Mouse (Mus musculus) megakaryocyte, embryonic 14.5 days (primary cell): Measurements from ENCODE around the gene Rab37. TPM values are rescaled to one million over a fixed set of nuclear protein-coding genes. Genes with fewer than 3 reads are reported as not detected.

Experiments
- H3K27me3 ChIP-seq: replicated peaks from 2 replicates; pipeline ENCODE3; 2012; ENCODE audit warnings: inconsistent platforms
- H3K36me3 ChIP-seq: replicated peaks from 2 replicates; pipeline ENCODE3; 2012; ENCODE audit warnings: low read length, inconsistent platforms, mixed read lengths
- H3K4me1 ChIP-seq: 2 replicates; pipeline ENCODE4 v1.6.1; 2012; ENCODE audit warnings: inconsistent platforms
- H3K4me3 ChIP-seq: replicated peaks from 2 replicates; pipeline ENCODE3; 2012; ENCODE audit warnings: moderate library complexity, mild to moderate bottlenecking, inconsistent platforms
- H3K9me3 ChIP-seq: 2 replicates; pipeline ENCODE4 v1.6.1; 2012; ENCODE audit warnings: inconsistent platforms
- FLI1 ChIP-seq: IDR thresholded peaks from 2 replicates; pipeline ENCODE4 v1.6.1; 2012; ENCODE audit warnings: low read length, inconsistent platforms, mixed read lengths
- GATA1 ChIP-seq: IDR thresholded peaks from 3 replicates; pipeline ENCODE4 v1.6.1; 2012; ENCODE audit warnings: mixed read lengths, low read length, inconsistent platforms, borderline replicate concordance
- polyA plus RNA-seq: library from polyadenylated mRNA; stranded (reverse); fragments of >175 nt; gene quantifications from 2 replicates; pipeline ENCODE4 v1.2.3, GENCODE M21; 2012; ENCODE audit warnings: low replicate concordance; ENCODE audit not compliant: insufficient read depth

Gene Rab37
- polyA plus RNA-seq, 1 experiment, result 19.8 TPM

GRCm38 (mm10) chr11:115208126-115208525 is 116.9 kb downstream of the Rab37 start:
- Histone ChIP-seq H3K27me3 (no peaks in the 10 kb centered on the region), H3K9me3 (no peaks in the 10 kb centered on the region), H3K4me3 (no peak overlapping the region), H3K36me3 (peaks cover 97% of the 10 kb centered on the region), H3K4me1 (peaks cover 22% of the 10 kb centered on the region)
- TF ChIP-seq FLI1, result no peak
- no peak for TF ChIP-seq GATA1

- Histone ChIP-seq H3K9me3 (no peaks in the 10 kb centered on the region), H3K4me1 (peaks cover 22% of the 10 kb centered on the region), H3K36me3 (peaks cover 95% of the 10 kb centered on the region), H3K27me3 (peaks cover 3% of the 10 kb centered on the region), H3K4me3 (no peak overlapping the region)
- TF ChIP-seq FLI1 (no peak), GATA1 (no peak)
Measured at GRCm38 (mm10) chr11:115208776-115209732, 117.8 kb downstream of the Rab37 start.

GRCm38 (mm10) chr11:115209958-115210357 is 118.7 kb downstream of the Rab37 start:
- Histone ChIP-seq H3K4me3 (no peak overlapping the region), H3K36me3 (peaks cover 94% of the 10 kb centered on the region), H3K27me3 (peaks cover 3% of the 10 kb centered on the region), H3K4me1 (peaks cover 22% of the 10 kb centered on the region), H3K9me3 (no peaks in the 10 kb centered on the region)
- TF ChIP-seq FLI1 (no peak), GATA1 (no peak)

Other genes starting within 250 kb of the Rab37 start
- gene Gprc5c, start 240.3 kb upstream of the Rab37 start, polyA plus RNA-seq, result 3.2 and 4.8 TPM in 2 replicates
- 3.4 and 3.6 TPM in 2 replicates for gene Cd300a, start 201.4 kb upstream of the Rab37 start, polyA plus RNA-seq
- gene Cd300lb, start 157.0 kb upstream of the Rab37 start, polyA plus RNA-seq, result 1.3 TPM in 1 of 2 replicates, not detected in the other
- gene Cd300c, start 122.3 kb upstream of the Rab37 start, polyA plus RNA-seq, result not detected in 2 replicates
- 0.63 TPM in 1 of 2 replicates, not detected in the other for gene Cd300ld, start 101.5 kb upstream of the Rab37 start, polyA plus RNA-seq
- gene Cd300c2, start 89.6 kb upstream of the Rab37 start, polyA plus RNA-seq, result 3.5 TPM in 1 of 2 replicates, not detected in the other
- gene Cd300ld2, start 75.2 kb upstream of the Rab37 start, polyA plus RNA-seq, result not detected in 2 replicates
- not detected in 2 replicates for gene Cd300ld4, start 64.4 kb upstream of the Rab37 start, polyA plus RNA-seq
- gene Cd300ld5, start 53.7 kb upstream of the Rab37 start, polyA plus RNA-seq, result not detected in 2 replicates
- 1.1 TPM in 1 of 2 replicates, not detected in the other for gene Cd300ld3, start 43.0 kb upstream of the Rab37 start, polyA plus RNA-seq
- gene Cd300e, start 29.3 kb upstream of the Rab37 start, polyA plus RNA-seq, result not detected in 2 replicates
- 1.2 and 3.4 TPM in 2 replicates for gene Cd300lf, start 42.6 kb downstream of the Rab37 start, polyA plus RNA-seq
- 123 and 223 TPM in 2 replicates for gene Slc9a3r1, start 71.9 kb downstream of the Rab37 start, polyA plus RNA-seq
- 9.2 and 14.1 TPM in 2 replicates for gene Tmem104, start 96.1 kb downstream of the Rab37 start, polyA plus RNA-seq
- 23.4 and 27.1 TPM in 2 replicates for gene Nat9, start 96.4 kb downstream of the Rab37 start, polyA plus RNA-seq
- not detected in 2 replicates for gene Grin2c, start 175.8 kb downstream of the Rab37 start, polyA plus RNA-seq
- gene Fdxr, start 185.6 kb downstream of the Rab37 start, polyA plus RNA-seq, result 21.8 and 28.5 TPM in 2 replicates
- gene Fads6, start 206.2 kb downstream of the Rab37 start, polyA plus RNA-seq, result 0.07 TPM in 1 of 2 replicates, not detected in the other
- 0.11 TPM in 1 of 2 replicates, not detected in the other for gene Otop2, start 215.7 kb downstream of the Rab37 start, polyA plus RNA-seq
- not detected in 2 replicates for gene Ush1g, start 230.6 kb downstream of the Rab37 start, polyA plus RNA-seq
- gene Otop3, start 243.3 kb downstream of the Rab37 start, polyA plus RNA-seq, result not detected in 2 replicates